Mouse (Mus musculus) embryonic facial prominence, embryonic 13.5 days (tissue): Measurements from ENCODE around the gene Aatk. TPM values are rescaled to one million over a fixed set of nuclear protein-coding genes. Genes with fewer than 3 reads are reported as not detected.

Experiments
- ATAC-seq: fragments of 200-750 bp; cut with Nextera tagmentation; 2 replicates; pipeline ENCODE4 v1.8.0; 2017; ENCODE audit warnings: low read depth; ENCODE audit not compliant: insufficient number of reproducible peaks, insufficient read depth, low FRiP score, low TSS enrichment
- H3K27ac ChIP-seq: fragments of 300-500 bp; sonication (generic); 2 replicates; pipeline ENCODE4 v1.5.1; 2015; ENCODE audit warnings: moderate library complexity, mild to moderate bottlenecking, inconsistent platforms
- H3K27me3 ChIP-seq: fragments of 300-500 bp; sonication (generic); 2 replicates; pipeline ENCODE4 v1.6.1; 2015; ENCODE audit warnings: mild to moderate bottlenecking, inconsistent platforms
- H3K36me3 ChIP-seq: fragments of 300-500 bp; sonication (generic); 2 replicates; pipeline ENCODE4 v1.6.1; 2015; ENCODE audit warnings: mild to moderate bottlenecking, inconsistent platforms
- H3K4me1 ChIP-seq: fragments of 300-500 bp; sonication (generic); 2 replicates; pipeline ENCODE4 v1.6.1; 2015; ENCODE audit warnings: inconsistent platforms
- H3K4me2 ChIP-seq: fragments of 300-500 bp; sonication (generic); 2 replicates; pipeline ENCODE4 v1.6.1; 2015; ENCODE audit warnings: moderate library complexity, mild to moderate bottlenecking, inconsistent platforms
- H3K4me3 ChIP-seq: fragments of 300-500 bp; sonication (generic); 2 replicates; pipeline ENCODE4 v1.5.1; 2015; ENCODE audit warnings: mild to moderate bottlenecking, inconsistent platforms
- H3K9ac ChIP-seq: fragments of 300-500 bp; sonication (generic); 2 replicates; pipeline ENCODE4 v1.6.1; 2015; ENCODE audit warnings: mild to moderate bottlenecking, inconsistent platforms
- H3K9me3 ChIP-seq: fragments of 300-500 bp; sonication (generic); 2 replicates; pipeline ENCODE4 v1.6.1; 2016; ENCODE audit warnings: inconsistent platforms
- WGBS: fragments of 180-500 bp; shearing (Covaris S2); methylation state at CpG from one replicate; pipeline ENCODE4 v1.1.7; 2015; ENCODE audit warnings: mixed read lengths; 5-methylcytosine and 5-hydroxymethylcytosine counted together
- polyA plus RNA-seq: library from polyadenylated mRNA; unstranded; fragments of >200 nt; fragmentation: Nextera tagmentation; extraction: Ambion mirVana; gene quantifications from 2 replicates; pipeline ENCODE4 v1.2.1, GENCODE M21; 2015

The Aatk gene
- polyA plus RNA-seq, 1 experiment from 2014 or later: 3.7 TPM

GRCm38 (mm10) chr11:120019542-120020440 is 27.2 kb downstream of the Aatk start:
- Histone ChIP-seq H3K4me3 (no peak overlapping the region), H3K9me3 (no peaks in the 10 kb centered on the region), H3K27ac (no peak overlapping the region), H3K4me1 (peaks cover 15% of the 10 kb centered on the region), H3K27me3 (no peaks in the 10 kb centered on the region), H3K4me2 (no peak overlapping the region), H3K9ac (no peak overlapping the region), H3K36me3 (no peaks in the 10 kb centered on the region; the same call in 1 of the 2 replicates)
- 46% methylated on average over 23 of the region's 23 CpGs for WGBS
- ATAC-seq: no peak

GRCm38 (mm10) chr11:120017011-120017410 is 30.0 kb downstream of the Aatk start:
- no peak overlapping the region for H3K4me2 ChIP-seq
- 0 out of 2 replicates have a peak overlapping the region, but pooled peaks have one; percentile 22 for H3K9ac ChIP-seq
- peaks cover 8% of the 10 kb centered on the region; the same call in 1 of the 2 replicates for H3K27me3 ChIP-seq
- H3K4me1 ChIP-seq: peaks cover 18% of the 10 kb centered on the region
- 75% methylated on average over 8 of the region's 8 CpGs for WGBS
- H3K27ac ChIP-seq: no peak overlapping the region
- ATAC-seq: no peak
- no peak overlapping the region for H3K4me3 ChIP-seq
- H3K36me3 ChIP-seq: no peaks in the 10 kb centered on the region; the same call in 1 of the 2 replicates
- no peaks in the 10 kb centered on the region for H3K9me3 ChIP-seq

GRCm38 (mm10) chr11:120014758-120015157 is 32.2 kb downstream of the Aatk start:
- WGBS: 83% methylated on average over 4 of the region's 4 CpGs
- Histone ChIP-seq H3K4me2 (no peak overlapping the region), H3K4me1 (peaks cover 19% of the 10 kb centered on the region), H3K27me3 (peaks cover 23% of the 10 kb centered on the region), H3K27ac (no peak overlapping the region), H3K9ac (0 out of 2 replicates have a peak overlapping the region, but pooled peaks have one; percentile 11), H3K36me3 (no peaks in the 10 kb centered on the region; the same call in 1 of the 2 replicates), H3K9me3 (no peaks in the 10 kb centered on the region), H3K4me3 (no peak overlapping the region)
- no peak for ATAC-seq

- H3K9ac ChIP-seq: peak overlapping the region; percentile 66
- peak overlapping the region; percentile 66 for H3K4me2 ChIP-seq
- no peaks in the 10 kb centered on the region for H3K9me3 ChIP-seq
- peaks cover 15% of the 10 kb centered on the region for H3K4me1 ChIP-seq
- peaks cover 23% of the 10 kb centered on the region for H3K27me3 ChIP-seq
- WGBS: 15% methylated on average over 21 of the region's 21 CpGs
- no peak overlapping the region for H3K27ac ChIP-seq
- H3K36me3 ChIP-seq: no peaks in the 10 kb centered on the region; the same call in 1 of the 2 replicates
- no peak for ATAC-seq
- H3K4me3 ChIP-seq: peak overlapping the region; percentile 38
These were observed 33.7 kb downstream of the Aatk start for GRCm38 (mm10) chr11:120013174-120013711.

GRCm38 (mm10) chr11:120012702-120013101 is 34.3 kb downstream of the Aatk start:
- Histone ChIP-seq H3K4me1 (peaks cover 15% of the 10 kb centered on the region), H3K4me3 (no peak overlapping the region), H3K9me3 (no peaks in the 10 kb centered on the region), H3K4me2 (no peak overlapping the region), H3K9ac (no peak overlapping the region), H3K27me3 (peaks cover 23% of the 10 kb centered on the region), H3K27ac (no peak overlapping the region), H3K36me3 (no peaks in the 10 kb centered on the region; the same call in 1 of the 2 replicates)
- WGBS: 82% methylated on average over 13 of the region's 13 CpGs
- ATAC-seq: no peak

GRCm38 (mm10) chr11:120011761-120012560 is 35.0 kb downstream of the Aatk start:
- H3K27ac ChIP-seq: no peak overlapping the region
- peaks cover 15% of the 10 kb centered on the region for H3K4me1 ChIP-seq
- H3K9ac ChIP-seq: peak overlapping the region; percentile 41; the same call in 1 of the 2 replicates
- peak overlapping the region; percentile 40 for H3K4me2 ChIP-seq
- 41% methylated on average over 43 of the region's 43 CpGs for whole genome bisulfite sequencing
- H3K27me3 ChIP-seq: peaks cover 23% of the 10 kb centered on the region
- peak overlapping the region; percentile 17 for H3K4me3 ChIP-seq
- peaks cover under 1% of the 10 kb centered on the region for H3K36me3 ChIP-seq
- no peak for ATAC-seq
- H3K9me3 ChIP-seq: no peaks in the 10 kb centered on the region

GRCm38 (mm10) chr11:120011114-120011760 is 35.7 kb downstream of the Aatk start:
- H3K4me2 ChIP-seq: peak overlapping the region; percentile 40
- H3K9ac ChIP-seq: peak overlapping the region; percentile 41; the same call in 1 of the 2 replicates
- 72% methylated on average over 10 of the region's 11 CpGs for WGBS
- H3K9me3 ChIP-seq: no peaks in the 10 kb centered on the region
- no peak for ATAC-seq
- peaks cover 23% of the 10 kb centered on the region for H3K27me3 ChIP-seq
- no peak overlapping the region for H3K27ac ChIP-seq
- H3K4me1 ChIP-seq: peaks cover 15% of the 10 kb centered on the region
- H3K36me3 ChIP-seq: peaks cover 8% of the 10 kb centered on the region
- H3K4me3 ChIP-seq: peak overlapping the region; percentile 17; the same call in 1 of the 2 replicates

GRCm38 (mm10) chr11:120009937-120010336 is 37.0 kb downstream of the Aatk start:
- Histone ChIP-seq H3K4me2 (no peak overlapping the region), H3K4me3 (no peak overlapping the region), H3K4me1 (peaks cover 15% of the 10 kb centered on the region), H3K9ac (no peak overlapping the region), H3K36me3 (peaks cover 13% of the 10 kb centered on the region; the same call in 1 of the 2 replicates), H3K27ac (no peak overlapping the region), H3K9me3 (no peaks in the 10 kb centered on the region), H3K27me3 (peaks cover 23% of the 10 kb centered on the region)
- no peak for ATAC-seq
- 89% methylated on average over 20 of the region's 20 CpGs for WGBS

- Histone ChIP-seq H3K4me2 (no peak overlapping the region), H3K4me1 (peaks cover 15% of the 10 kb centered on the region), H3K9me3 (no peaks in the 10 kb centered on the region), H3K27me3 (peaks cover 23% of the 10 kb centered on the region), H3K36me3 (peaks cover 13% of the 10 kb centered on the region; the same call in 1 of the 2 replicates), H3K27ac (no peak overlapping the region), H3K9ac (no peak overlapping the region), H3K4me3 (no peak overlapping the region)
- ATAC-seq: no peak
- 87% methylated on average over 8 of the region's 8 CpGs for WGBS
These were observed 38.0 kb downstream of the Aatk start for GRCm38 (mm10) chr11:120008956-120009355.

- WGBS: 88% methylated on average over 1 of the region's 1 CpGs
- H3K9ac ChIP-seq: no peak overlapping the region
- peaks cover 23% of the 10 kb centered on the region for H3K27me3 ChIP-seq
- H3K36me3 ChIP-seq: peaks cover 14% of the 10 kb centered on the region; the same call in 1 of the 2 replicates
- H3K4me3 ChIP-seq: no peak overlapping the region
- H3K27ac ChIP-seq: no peak overlapping the region
- H3K9me3 ChIP-seq: no peaks in the 10 kb centered on the region
- no peak for ATAC-seq
- H3K4me1 ChIP-seq: peaks cover 14% of the 10 kb centered on the region
- H3K4me2 ChIP-seq: no peak overlapping the region
These were observed 38.5 kb downstream of the Aatk start for GRCm38 (mm10) chr11:120008501-120008900.
